Mouse (Mus musculus) ES-E14 (cell line): ENCODE data around the gene Abhd2. TPM values are rescaled to one million over a fixed set of nuclear protein-coding genes. Genes with fewer than 3 reads are reported as not detected.
A peak's percentile ranks its signal among the peaks of the same experiment; 100 is the strongest.

ENCODE experiments used
- DNase-seq: peaks from one replicate; pipeline ENCODE4 v3.0.0-alpha.2; 2013; ENCODE audit warnings: low read depth, low spot score
- H3K27ac ChIP-seq: 2 replicates; pipeline ENCODE4 v1.5.1; 2012; ENCODE audit warnings: low read depth, mild to moderate bottlenecking, low read length, moderate library complexity, mixed read lengths; ENCODE audit not compliant: poor library complexity, insufficient read depth, severe bottlenecking
- H3K36me3 ChIP-seq: 2 replicates; pipeline ENCODE4 v1.6.1; 2012; ENCODE audit warnings: mild to moderate bottlenecking, low read length, moderate library complexity, mixed read lengths; ENCODE audit not compliant: control insufficient read depth, poor library complexity, insufficient read depth, severe bottlenecking
- H3K4me1 ChIP-seq, 2 experiments: fragments of 150-350 bp in 1 of 2; sonication (generic) in 1 of 2; 2 replicates each; pipeline ENCODE4 v1.6.1; 2012; ENCODE audit warnings: low read length in 2 of 2, mild to moderate bottlenecking in 1 of 2, mixed read lengths in 1 of 2; ENCODE audit not compliant: control insufficient read depth in 2 of 2, insufficient read depth in 2 of 2, poor library complexity in 1 of 2
- H3K4me3 ChIP-seq, 2 experiments: fragments of 150-350 bp in 1 of 2; sonication (generic) in 1 of 2; 2 replicates each; pipeline ENCODE4 v1.5.1; 2012; ENCODE audit warnings: low read length in 2 of 2, low read depth in 1 of 2, mild to moderate bottlenecking in 1 of 2, mixed read lengths in 1 of 2; ENCODE audit not compliant: insufficient read depth in 1 of 2, poor library complexity in 1 of 2, severe bottlenecking in 1 of 2
- H3K9ac ChIP-seq: 2 replicates; pipeline ENCODE4 v1.6.1; 2012; ENCODE audit warnings: low read depth, mild to moderate bottlenecking, low read length, mixed read lengths; ENCODE audit not compliant: poor library complexity, insufficient read depth, severe bottlenecking
- H3K9me3 ChIP-seq: fragments of 150-350 bp; sonication (generic); 2 replicates; pipeline ENCODE4 v1.6.1; 2012; ENCODE audit warnings: low read depth, mild to moderate bottlenecking, low read length; ENCODE audit not compliant: control insufficient read depth, insufficient read depth
- CHD2 ChIP-seq: IDR thresholded peaks from 2 replicates; pipeline ENCODE4 v1.6.1; 2014; ENCODE audit warnings: mild to moderate bottlenecking, low read depth, low read length, inconsistent platforms
- HCFC1 ChIP-seq: IDR thresholded peaks from 2 replicates; pipeline ENCODE4 v1.6.1; 2012; ENCODE audit warnings: low read length, inconsistent platforms, borderline replicate concordance; ENCODE audit not compliant: insufficient read depth
- MAFK ChIP-seq: IDR thresholded peaks from 2 replicates; pipeline ENCODE4 v1.6.1; 2014; ENCODE audit warnings: mild to moderate bottlenecking, low read depth, low read length, inconsistent platforms; ENCODE audit not compliant: insufficient read depth
- ZC3H11A ChIP-seq: IDR thresholded peaks from 2 replicates; pipeline ENCODE4 v1.6.1; 2012; ENCODE audit warnings: low read depth, mild to moderate bottlenecking, inconsistent platforms, low read length, borderline replicate concordance
- ZNF384 ChIP-seq: IDR thresholded peaks from 2 replicates; pipeline ENCODE4 v1.6.1; 2012; ENCODE audit warnings: low read depth, low read length, inconsistent platforms
- in situ Hi-C, 2 experiments: fragments of 600-800 bp; cut with MboI; formaldehyde crosslinking; loops; one replicate each; pipeline ENCODE4 v1.15.1; 2025; ENCODE audit warnings: low sequenced_read_pairs in 2 of 2, inconsistent platforms in 1 of 2; ENCODE audit not compliant: unreplicated experiment in 2 of 2
- total RNA-seq: library from RNA; depleted of rRNA; stranded (reverse); fragments of 300-350 nt; gene quantifications from 2 replicates; pipeline ENCODE4 v1.2.3, GENCODE M21; 2012

Abhd2 gene
- total RNA-seq, 1 experiment = 58.9 TPM

GRCm38 (mm10) chr7:79310191-79310555 lies 37.2 kb downstream of the Abhd2 start:
- H3K27ac ChIP-seq = no peak overlapping the region
- H3K9ac ChIP-seq = no peak overlapping the region
- no peaks in the 10 kb centered on the region; the same call in 1 of the 2 replicates for H3K36me3 ChIP-seq
- H3K9me3 ChIP-seq = no peaks in the 10 kb centered on the region
- in situ Hi-C loops = no loop called here
- DNase-seq = no peak
- no peak overlapping the region for H3K4me3 ChIP-seq
- no peak for TF ChIP-seq MAFK
- TF ChIP-seq ZC3H11A = no peak
- no peak for TF ChIP-seq HCFC1
- no peak for TF ChIP-seq ZNF384
- H3K4me1 ChIP-seq = peaks cover 5 to 8% of the 10 kb centered on the region in 2 experiments; a peak in 2 of 4 replicates

- in situ Hi-C loops = no loop called here
- Histone ChIP-seq H3K36me3 (no peaks in the 10 kb centered on the region; the same call in 1 of the 2 replicates), H3K27ac (no peak overlapping the region), H3K4me1 (peaks cover 5 to 8% of the 10 kb centered on the region in 2 experiments; a peak in 2 of 4 replicates), H3K4me3 (no peak overlapping the region), H3K9me3 (no peaks in the 10 kb centered on the region), H3K9ac (no peak overlapping the region)
- TF ChIP-seq ZNF384 = no peak
- DNase-seq = no peak
Observed at GRCm38 (mm10) chr7:79311420-79311988, 38.5 kb downstream of the Abhd2 start.

GRCm38 (mm10) chr7:79312246-79312645 lies 39.2 kb downstream of the Abhd2 start:
- no peak for DNase-seq
- H3K4me1 ChIP-seq = peaks cover 5 to 8% of the 10 kb centered on the region in 2 experiments; a peak in 2 of 4 replicates
- no peaks in the 10 kb centered on the region; the same call in 1 of the 2 replicates for H3K36me3 ChIP-seq
- no peak overlapping the region for H3K27ac ChIP-seq
- no peak overlapping the region for H3K9ac ChIP-seq
- in situ Hi-C loops = no loop called here
- no peak for TF ChIP-seq MAFK
- no peak for TF ChIP-seq ZC3H11A
- TF ChIP-seq HCFC1 = no peak
- TF ChIP-seq CHD2 = no peak
- no peak for TF ChIP-seq ZNF384
- no peaks in the 10 kb centered on the region for H3K9me3 ChIP-seq
- no peak overlapping the region for H3K4me3 ChIP-seq

GRCm38 (mm10) chr7:79313519-79314059 lies 40.6 kb downstream of the Abhd2 start:
- in situ Hi-C loops = no loop called here
- no peak overlapping the region for H3K27ac ChIP-seq

GRCm38 (mm10) chr7:79314517-79314916 lies 41.5 kb downstream of the Abhd2 start:
- Histone ChIP-seq H3K27ac (no peak overlapping the region), H3K9ac (no peak overlapping the region), H3K4me1 (peaks cover 5 to 8% of the 10 kb centered on the region in 2 experiments; a peak in 2 of 4 replicates), H3K4me3 (no peak overlapping the region), H3K9me3 (no peaks in the 10 kb centered on the region), H3K36me3 (no peaks in the 10 kb centered on the region)
- no peak for TF ChIP-seq HCFC1
- no peak for TF ChIP-seq MAFK
- no peak for TF ChIP-seq ZC3H11A
- no peak for TF ChIP-seq ZNF384
- TF ChIP-seq CHD2 = no peak
- DNase-seq = no peak
- in situ Hi-C loops = no loop called here

More at GRCm38 (mm10) chr7:79313519-79314059, 40.6 kb downstream of the Abhd2 start:
- TF ChIP-seq MAFK (peak; percentile 26; the same call in 1 of the 2 replicates), CHD2 (no peak), HCFC1 (no peak)
- H3K36me3 ChIP-seq = no peaks in the 10 kb centered on the region; the same call in 1 of the 2 replicates
- DNase-seq = no peak
- H3K4me1 ChIP-seq = peaks cover 5 to 8% of the 10 kb centered on the region in 2 experiments; a peak in 2 of 4 replicates
- no peaks in the 10 kb centered on the region for H3K9me3 ChIP-seq
- H3K4me3 ChIP-seq = peak overlapping the region in 1 of 2 experiments; percentile 26; a peak in 1 of 4 replicates
- H3K9ac ChIP-seq = no peak overlapping the region; the same call in 1 of the 2 replicates
